Mouse (Mus musculus) T-helper 2 cell (primary cell): ENCODE results near the gene Snrnp48.

Experiments used
- in situ Hi-C: fragments of 300-600 bp; cut with MboI, MseI; formaldehyde crosslinking; loops from one replicate; pipeline ENCODE4 v1.15.1; 2025; ENCODE audit warnings: high pct_unique_total_duplicates

The Snrnp48 gene

GRCm38 (mm10) chr13:38253696-38254095, 49.0 kb downstream of the Snrnp48 start:
- in situ Hi-C loops = no loop called here

- in situ Hi-C loops = no loop called here
Observed at GRCm38 (mm10) chr13:38258901-38259300, 54.2 kb downstream of the Snrnp48 start.

- in situ Hi-C loops = no loop called here
Observed at GRCm38 (mm10) chr13:38269055-38269692, 64.4 kb downstream of the Snrnp48 start.

- in situ Hi-C loops = no loop called here
Observed at GRCm38 (mm10) chr13:38272624-38273023, 67.9 kb downstream of the Snrnp48 start.
